23 mouse cellular contexts compared by ENCODE assay signal in the genomic region with DNA sequence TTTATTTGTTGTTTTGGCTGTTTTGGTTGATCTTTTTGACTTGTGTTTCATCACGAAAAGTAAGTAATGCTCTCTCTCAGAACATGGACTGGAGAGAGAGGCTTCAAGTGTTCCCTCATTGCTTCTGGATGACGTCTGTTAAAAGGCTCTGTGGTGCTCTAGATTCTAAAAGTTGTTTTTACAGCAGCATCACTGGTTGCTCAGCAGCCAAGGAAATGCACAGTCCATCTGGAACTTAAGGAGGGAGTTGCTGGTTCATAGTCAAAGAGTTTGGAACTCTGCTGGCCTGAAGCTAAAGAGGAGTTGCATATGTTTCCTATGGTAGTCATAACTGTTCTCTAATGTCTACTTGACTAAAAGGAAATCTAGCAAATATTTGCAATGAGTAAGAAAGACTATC.
"Had no signal": no experiment of that assay in that cellular context is flagged by ENCODE, and none has a peak within 500 bp of the region (broad histone marks: within the 10 kb centered on the region; RNA-seq: fewer than 3 reads in every experiment).

No protein-coding gene starts in this region.

- H3K4me1 ChIP-seq: heart, embryonic 10.5 days; heart, embryonic 12.5 days; hindbrain, embryonic 13.5 days; hindbrain, embryonic 15.5 days; liver, embryonic 13.5 days had no signal

- DNase-seq: gastrocnemius, postnatal 14 days; gastrocnemius, postnatal 36 days; heart, adult 18-20 months; heart, postnatal 10 days; heart, postnatal 36 days; kidney, adult 18-20 months; kidney, adult 8-10 months; kidney, postnatal 10 days; kidney, postnatal 25 days; kidney, postnatal 4 days; liver; liver, embryonic 13.5 days had no signal

- H3K27ac ChIP-seq: heart, embryonic 10.5 days; hindbrain, embryonic 13.5 days; hindbrain, embryonic 15.5 days; hindbrain, postnatal 0 days; layer of hippocampus, adult 2 months; left cerebral cortex, adult 2 months; limb, embryonic 10.5 days; limb, embryonic 12.5 days; liver, embryonic 13.5 days had no signal

- H3K36me3 ChIP-seq: heart, embryonic 10.5 days; heart, embryonic 12.5 days; hindbrain, embryonic 13.5 days; hindbrain, embryonic 15.5 days; limb, embryonic 10.5 days; limb, embryonic 12.5 days; liver, embryonic 13.5 days had no signal

- ATAC-seq: hindbrain, postnatal 0 days; intestine, postnatal 0 days had no signal

- H3K9me3 ChIP-seq: heart, embryonic 10.5 days; heart, embryonic 12.5 days; hindbrain, embryonic 13.5 days; hindbrain, embryonic 15.5 days; limb, embryonic 10.5 days; limb, embryonic 12.5 days; liver, embryonic 13.5 days had no signal

- H3K4me3 ChIP-seq: heart, embryonic 10.5 days; heart, embryonic 12.5 days; hindbrain, embryonic 13.5 days; hindbrain, embryonic 15.5 days; layer of hippocampus, adult 2 months; left cerebral cortex, adult 2 months; limb, embryonic 10.5 days; limb, embryonic 12.5 days; liver, embryonic 13.5 days had no signal

- H3K9ac ChIP-seq: heart, embryonic 12.5 days; hindbrain, embryonic 13.5 days; hindbrain, embryonic 15.5 days; limb, embryonic 12.5 days; liver, embryonic 13.5 days had no signal

- H3K4me2 ChIP-seq: heart, embryonic 12.5 days; hindbrain, embryonic 13.5 days; hindbrain, embryonic 15.5 days; limb, embryonic 12.5 days; liver, embryonic 11.5 days; liver, embryonic 13.5 days had no signal

- H3K27me3 ChIP-seq: heart, embryonic 12.5 days; hindbrain, embryonic 13.5 days; hindbrain, embryonic 15.5 days; limb, embryonic 12.5 days; liver, embryonic 13.5 days had no signal
